Mouse (Mus musculus) embryonic fibroblast, embryonic 13.5 days (primary cell): Measurements from ENCODE around the gene Olfr320. TPM values are rescaled to one million over a fixed set of nuclear protein-coding genes. Genes with fewer than 3 reads are reported as not detected.

Experiments used
- H3K27ac ChIP-seq: 2 replicates; pipeline ENCODE4 v1.5.1; 2012; ENCODE audit warnings: low read length, control low read depth, inconsistent platforms; ENCODE audit not compliant: insufficient read depth
- H3K4me1 ChIP-seq: 2 replicates; pipeline ENCODE4 v1.6.1; 2011; ENCODE audit warnings: low read length; ENCODE audit not compliant: control insufficient read depth, insufficient read depth
- H3K4me3 ChIP-seq: 2 replicates; pipeline ENCODE4 v1.5.1; 2011; ENCODE audit warnings: mild to moderate bottlenecking, control low read depth, low read length; ENCODE audit not compliant: insufficient read depth
- CTCF ChIP-seq: IDR thresholded peaks from 2 replicates; pipeline ENCODE4 v1.5.1; 2011; ENCODE audit warnings: mild to moderate bottlenecking, control low read depth, low read length, moderate library complexity, borderline replicate concordance; ENCODE audit not compliant: insufficient read depth
- POLR2A ChIP-seq: IDR thresholded peaks from 2 replicates; pipeline ENCODE4 v1.6.1; 2011; ENCODE audit warnings: low read depth, mild to moderate bottlenecking, control low read depth, low read length, moderate library complexity
- polyA plus RNA-seq: library from polyadenylated mRNA; stranded (reverse); fragments of >200 nt; gene quantifications from 2 replicates; pipeline ENCODE4 v1.2.4, GENCODE M21; 2011; ENCODE audit warnings: low read depth; ENCODE audit not compliant: missing spikeins, insufficient read length

Gene Olfr320
- not detected in 2 replicates for polyA plus RNA-seq

DNA sequence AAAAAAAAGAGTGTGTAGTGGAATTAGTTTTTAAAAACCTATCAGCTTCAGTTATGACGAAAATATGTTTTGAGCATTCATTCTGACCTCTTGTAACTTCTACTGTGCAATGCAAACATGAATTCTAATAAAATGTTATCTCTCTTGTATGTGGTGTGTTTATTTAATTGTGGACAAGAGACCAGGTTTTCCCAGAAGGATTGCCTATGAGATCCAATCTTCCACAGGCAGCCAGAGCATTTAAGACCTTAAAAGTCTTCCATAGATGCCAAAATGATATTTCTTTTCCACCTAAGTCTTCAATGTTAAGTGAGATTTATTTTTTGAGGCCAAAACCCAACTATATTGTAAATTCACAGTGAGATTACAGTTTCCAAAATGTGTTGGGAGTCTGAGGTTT is at the start of gene Olfr320:
Gene Olfr320, plus strand, starts transcription at position 301 of the 400 bp plus-strand sequence.
- Histone ChIP-seq H3K27ac (no peak within 1 kb of the TSS), H3K4me1 (no peaks in the 10 kb centered on the region), H3K4me3 (no peak within 1 kb of the TSS)
- no peak for TF ChIP-seq CTCF
- no peak for TF ChIP-seq POLR2A

DNA sequence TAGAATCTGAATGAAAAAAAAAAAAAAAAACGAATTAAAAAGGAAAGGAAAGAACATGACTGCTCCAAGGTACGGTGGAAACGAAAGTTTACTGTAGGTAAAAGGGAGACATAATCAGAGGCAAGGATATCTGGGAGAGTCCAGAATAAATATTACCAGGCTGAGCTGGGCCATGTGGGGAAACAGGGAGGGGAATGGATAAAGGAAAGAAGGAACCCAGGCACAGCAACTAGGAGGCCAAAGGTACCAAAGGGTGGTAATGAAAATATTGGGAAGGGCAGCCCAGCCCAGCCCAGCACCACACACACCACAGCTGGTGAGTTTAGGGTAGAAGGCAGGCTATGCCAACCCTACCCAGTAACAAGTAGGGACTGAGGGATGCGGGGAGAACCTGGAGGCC is 46.0 kb upstream of the Olfr320 start:
- no peaks in the 10 kb centered on the region for H3K4me1 ChIP-seq
- H3K4me3 ChIP-seq, result no peak overlapping the region
- H3K27ac ChIP-seq, result no peak overlapping the region
- TF ChIP-seq CTCF, result no peak
- TF ChIP-seq POLR2A, result no peak

DNA sequence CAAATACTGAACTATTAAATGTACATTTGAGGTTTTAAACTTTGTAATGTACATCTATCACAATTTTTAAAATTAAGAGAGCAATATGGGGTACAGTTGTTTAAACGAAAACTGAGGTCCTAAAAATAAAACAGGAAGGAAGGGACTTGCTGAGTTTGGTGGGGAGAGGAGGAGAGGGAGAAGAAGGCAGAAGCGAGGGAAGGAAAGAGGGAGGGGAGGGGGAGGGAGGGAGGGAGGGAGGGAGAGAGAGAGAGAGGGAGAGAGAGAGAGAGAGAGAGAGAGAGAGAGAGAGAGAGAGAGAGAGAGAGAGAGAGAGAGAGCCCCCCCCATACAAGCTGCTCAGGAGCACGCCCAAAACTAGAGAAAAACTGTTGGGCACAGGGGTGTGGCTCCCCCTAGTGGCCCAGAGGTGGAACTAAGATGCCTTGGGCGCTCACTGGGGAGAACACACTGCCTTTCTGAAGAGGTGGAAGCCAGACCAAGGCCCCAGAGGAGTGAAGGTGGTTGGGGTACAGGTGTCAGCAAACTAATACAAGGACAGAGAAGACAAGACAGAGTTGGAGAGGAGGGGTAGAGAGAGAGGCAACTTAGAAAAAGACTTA is 44.4 kb upstream of the Olfr320 start:
- Histone ChIP-seq H3K4me1 (no peaks in the 10 kb centered on the region), H3K27ac (no peak overlapping the region), H3K4me3 (no peak overlapping the region)
- TF ChIP-seq POLR2A (no peak), CTCF (peak; percentile 47)

DNA sequence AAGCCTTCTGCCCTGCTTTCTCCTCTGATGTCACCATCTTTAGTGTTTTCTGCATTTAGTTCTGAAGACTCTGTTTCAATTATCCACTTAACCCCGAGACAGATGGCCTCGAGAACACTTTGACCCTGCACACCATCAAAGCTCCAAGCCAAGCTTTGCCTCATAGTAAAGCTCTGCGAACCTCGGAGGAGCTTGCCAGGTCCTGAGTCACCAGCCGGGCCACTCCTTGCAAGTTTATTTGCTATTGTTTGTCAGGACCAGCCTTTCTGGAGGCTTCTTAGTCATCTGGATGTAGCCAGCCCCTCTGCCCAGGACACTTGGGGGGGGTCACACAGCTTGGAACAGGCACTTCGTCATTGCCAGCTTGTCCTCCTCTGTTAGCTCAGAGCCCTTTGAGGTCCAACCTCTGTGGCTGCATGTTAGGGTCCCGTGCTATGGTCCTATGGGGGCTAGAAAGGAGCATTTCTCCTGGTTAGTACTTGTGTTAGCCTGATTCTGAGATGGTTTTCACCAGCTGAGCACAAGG is 42.7 kb upstream of the Olfr320 start:
- Histone ChIP-seq H3K27ac (no peak overlapping the region), H3K4me3 (no peak overlapping the region), H3K4me1 (no peaks in the 10 kb centered on the region)
- TF ChIP-seq POLR2A, result no peak
- no peak for TF ChIP-seq CTCF

DNA sequence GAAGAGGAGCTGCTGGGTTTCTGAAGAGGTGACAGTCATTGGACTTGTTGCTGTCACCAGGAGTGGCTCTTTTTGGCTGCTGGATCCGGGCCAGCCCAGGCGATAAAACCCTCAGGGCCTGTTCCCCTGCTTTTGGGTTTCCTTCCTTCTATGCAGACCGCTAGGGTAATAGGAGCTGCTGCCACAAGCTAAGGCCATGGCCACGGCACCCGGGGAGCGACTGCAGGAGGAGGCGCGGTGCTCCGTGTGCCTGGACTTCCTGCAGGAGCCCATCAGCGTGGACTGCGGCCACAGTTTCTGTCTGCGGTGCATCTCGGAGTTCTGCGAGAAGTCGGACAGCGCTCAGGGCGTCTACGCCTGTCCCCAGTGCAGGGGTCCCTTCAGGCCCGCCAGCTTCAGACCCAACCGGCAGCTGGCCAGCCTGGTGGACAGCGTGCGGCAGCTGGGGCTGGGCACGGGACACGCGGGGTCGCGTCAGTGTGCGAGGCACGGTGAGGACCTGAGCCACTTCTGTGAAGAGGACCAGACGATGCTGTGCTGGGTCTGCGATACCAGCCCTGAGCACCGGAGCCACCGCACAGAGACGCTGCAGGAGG is 40.5 kb upstream of the Olfr320 start, which contains the start of gene Trim58:
Gene Trim58, plus strand, starts transcription at position 194 of the 596 bp plus-strand sequence.
- H3K27ac ChIP-seq, result no peak within 1 kb of the TSS
- no peaks in the 10 kb centered on the region for H3K4me1 ChIP-seq
- H3K4me3 ChIP-seq, result no peak within 1 kb of the TSS
- TF ChIP-seq CTCF (no peak), POLR2A (no peak)

DNA sequence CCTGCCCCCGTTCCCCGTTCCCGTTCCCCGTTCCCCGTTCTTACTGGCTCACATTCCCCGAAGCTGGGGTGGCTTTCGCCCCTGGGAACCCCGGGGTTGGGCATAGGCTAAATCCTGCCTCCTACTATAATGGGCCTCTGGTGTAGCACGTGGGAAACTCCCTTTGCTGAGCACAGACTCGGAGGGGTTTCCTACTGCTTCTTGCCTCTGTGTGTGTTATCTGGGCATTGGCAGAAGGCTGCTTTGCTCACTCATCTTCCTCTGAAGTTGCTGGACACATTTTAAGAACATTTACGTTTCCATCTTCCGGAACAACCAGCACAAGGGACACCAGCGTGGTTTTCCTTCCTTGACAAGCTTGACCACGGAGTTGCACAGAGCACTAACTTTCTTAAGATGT is 39.8 kb upstream of the Olfr320 start:
- Histone ChIP-seq H3K4me3 (no peak overlapping the region), H3K4me1 (no peaks in the 10 kb centered on the region), H3K27ac (no peak overlapping the region)
- TF ChIP-seq POLR2A (no peak), CTCF (no peak)

DNA sequence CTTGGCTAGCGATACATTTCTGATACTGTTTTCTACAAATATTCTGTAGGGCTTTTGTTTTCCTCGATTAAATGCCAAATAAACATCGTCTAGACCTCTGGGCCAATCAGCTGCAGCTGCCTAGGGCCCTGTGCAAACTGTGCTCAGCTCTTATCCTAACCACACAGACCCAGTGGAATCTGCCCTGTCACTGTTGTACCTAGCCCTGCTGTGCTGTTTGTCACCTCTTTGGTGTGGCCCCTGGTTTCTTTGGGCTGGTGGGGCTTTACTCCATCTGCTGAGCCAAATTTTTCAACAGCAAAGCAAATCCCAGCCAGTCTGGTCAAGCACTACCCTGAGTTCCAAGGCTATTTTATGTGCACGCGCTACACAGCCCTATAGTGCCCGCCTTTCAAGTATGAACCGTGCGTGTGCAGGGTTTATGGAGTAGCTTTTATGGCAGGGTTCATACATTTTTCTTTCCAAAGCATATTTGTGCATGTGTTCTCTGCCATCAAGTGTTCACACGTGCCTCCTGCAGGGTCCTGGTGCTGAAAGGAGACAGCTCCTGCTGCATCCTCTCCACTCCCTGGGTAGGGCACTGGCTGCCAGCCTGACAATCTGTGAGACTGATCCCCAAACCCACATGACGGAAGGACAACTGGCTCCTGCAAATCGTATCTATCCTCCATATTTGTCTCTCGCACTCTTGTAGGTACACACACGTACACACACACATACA is 39.1 kb upstream of the Olfr320 start:
- TF ChIP-seq CTCF (no peak), POLR2A (no peak)
- Histone ChIP-seq H3K4me1 (no peaks in the 10 kb centered on the region), H3K4me3 (no peak overlapping the region), H3K27ac (no peak overlapping the region)

DNA sequence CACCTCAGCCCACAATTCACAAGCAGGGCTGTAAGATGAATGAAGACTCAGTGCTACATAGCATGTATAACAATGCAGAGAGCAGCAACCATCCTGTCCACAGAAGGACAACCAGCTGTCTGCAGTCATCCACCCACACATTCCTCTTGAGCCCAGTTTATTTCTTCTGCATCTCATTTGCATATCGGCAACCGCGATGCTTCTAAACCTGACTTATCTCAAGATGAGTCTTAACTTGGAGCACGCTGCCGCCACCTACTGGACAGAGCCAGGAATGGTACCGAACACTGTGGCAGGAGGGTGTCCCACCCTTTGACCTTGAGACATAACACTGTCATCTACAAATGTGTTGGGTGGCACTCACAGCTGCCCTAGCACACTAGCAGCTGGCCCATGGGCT is 37.5 kb upstream of the Olfr320 start:
- TF ChIP-seq CTCF, result peak; percentile 73; the same call in 1 of the 2 replicates
- TF ChIP-seq POLR2A, result no peak
- Histone ChIP-seq H3K27ac (no peak overlapping the region), H3K4me1 (no peaks in the 10 kb centered on the region), H3K4me3 (no peak overlapping the region)

DNA sequence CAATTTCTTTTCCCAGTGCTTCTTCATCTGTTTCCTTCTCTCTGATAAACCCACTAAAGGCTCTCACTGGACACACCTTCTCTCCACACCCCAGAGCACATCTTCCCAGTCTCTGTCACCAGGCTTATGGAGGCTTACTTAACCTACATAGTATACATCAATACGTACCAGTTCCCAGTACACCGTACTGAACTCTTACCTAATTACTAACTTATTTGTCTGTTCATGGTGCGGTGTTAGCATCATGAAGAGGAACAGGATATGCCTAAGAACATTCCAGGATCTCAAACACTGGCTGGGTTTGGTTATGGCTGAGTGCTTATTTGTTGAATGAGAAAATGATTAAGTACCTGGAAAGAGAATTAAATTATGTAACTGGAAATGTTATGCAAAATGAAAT is 25.7 kb upstream of the Olfr320 start:
- no peak overlapping the region for H3K27ac ChIP-seq
- TF ChIP-seq POLR2A (no peak), CTCF (no peak)
- no peaks in the 10 kb centered on the region for H3K4me1 ChIP-seq
- no peak overlapping the region for H3K4me3 ChIP-seq

DNA sequence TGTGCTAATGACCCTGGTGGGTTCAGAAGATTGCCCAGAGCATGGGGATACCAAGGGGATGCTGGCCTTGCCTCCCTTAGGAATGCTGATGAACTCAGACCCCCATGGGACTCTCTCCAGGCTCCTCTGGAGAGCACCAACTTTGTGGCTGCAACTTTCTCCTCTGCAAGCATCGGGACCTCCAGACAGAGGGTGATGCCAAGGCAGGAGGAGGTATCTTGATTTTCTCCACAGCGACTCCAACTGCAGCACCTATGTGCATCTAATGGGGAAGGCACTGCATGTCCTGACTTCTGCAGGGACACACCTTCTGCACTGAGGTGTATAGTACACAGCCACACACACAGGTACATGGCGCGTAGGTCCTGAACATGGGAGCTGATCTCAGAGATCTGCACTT is 22.3 kb upstream of the Olfr320 start, which contains the start of gene Olfr322:
Gene Olfr322, plus strand, starts transcription at position 187 of the 400 bp plus-strand sequence.
- TF ChIP-seq CTCF, result no peak
- TF ChIP-seq POLR2A, result no peak
- H3K4me3 ChIP-seq, result no peak within 1 kb of the TSS
- no peaks in the 10 kb centered on the region for H3K4me1 ChIP-seq
- no peak within 1 kb of the TSS for H3K27ac ChIP-seq
